Mouse (Mus musculus) MEL (cell line): ENCODE data around the gene Dapk2. TPM values are rescaled to one million over a fixed set of nuclear protein-coding genes. Genes with fewer than 3 reads are reported as not detected.

Source experiments
- DNase-seq: peaks from one replicate; pipeline ENCODE4 v3.0.0; 2011; ENCODE audit warnings: low read depth, low spot score
- H3K27ac ChIP-seq: 2 replicates; pipeline ENCODE4 v1.5.1; 2012; ENCODE audit warnings: low read depth, mild to moderate bottlenecking, control low read depth, low read length, moderate library complexity; ENCODE audit not compliant: control insufficient read depth
- H3K27me3 ChIP-seq, 2 experiments: fragments of 150-350 bp in 1 of 2; sonication (generic) in 1 of 2; 2 replicates each; pipeline ENCODE4 v1.6.1; 2012; ENCODE audit warnings: low read length in 2 of 2, mild to moderate bottlenecking in 2 of 2, improper control_type of control experiment in 1 of 2, moderate library complexity in 1 of 2; ENCODE audit not compliant: insufficient read depth in 2 of 2, control insufficient read depth in 1 of 2
- H3K36me3 ChIP-seq, 2 experiments: 2 replicates each; pipeline ENCODE4 v1.6.1; 2012 to 2014; ENCODE audit warnings: low read length in 2 of 2, improper control_type of control experiment in 1 of 2, inconsistent platforms in 1 of 2, mild to moderate bottlenecking in 1 of 2; ENCODE audit not compliant: insufficient read depth in 2 of 2, control insufficient read depth in 1 of 2
- H3K4me1 ChIP-seq, 2 experiments: fragments of 150-350 bp in 1 of 2; sonication (generic) in 1 of 2; 2 replicates each; pipeline ENCODE4 v1.6.1; 2012; ENCODE audit warnings: low read length in 2 of 2, improper control_type of control experiment in 1 of 2, mild to moderate bottlenecking in 1 of 2; ENCODE audit not compliant: insufficient read depth in 2 of 2, control insufficient read depth in 1 of 2
- H3K4me3 ChIP-seq, 2 experiments: fragments of 150-350 bp in 1 of 2; sonication (generic) in 1 of 2; 2 replicates each; pipeline ENCODE4 v1.5.1; 2012; ENCODE audit warnings: low read depth in 2 of 2, low read length in 2 of 2, mild to moderate bottlenecking in 2 of 2, moderate library complexity in 2 of 2, control low read depth in 1 of 2, improper control_type of control experiment in 1 of 2; ENCODE audit not compliant: control insufficient read depth in 1 of 2, insufficient read depth in 1 of 2
- H3K79me2 ChIP-seq: 2 replicates; pipeline ENCODE4 v1.6.1; 2012; ENCODE audit warnings: mild to moderate bottlenecking, low read length, moderate library complexity; ENCODE audit not compliant: control insufficient read depth, poor library complexity, insufficient read depth
- H3K9ac ChIP-seq: 2 replicates; pipeline ENCODE4 v1.6.1; 2012; ENCODE audit warnings: low read depth, mild to moderate bottlenecking, control low read depth, low read length, moderate library complexity; ENCODE audit not compliant: control insufficient read depth, poor library complexity, severe bottlenecking
- H3K9me3 ChIP-seq: fragments of 150-350 bp; sonication (generic); replicated peaks from 2 replicates; pipeline ENCODE4 v1.6.1; 2012; ENCODE audit warnings: mild to moderate bottlenecking, low read length, improper control_type of control experiment, moderate library complexity; ENCODE audit not compliant: insufficient read depth
- E2F4 ChIP-seq: IDR thresholded peaks from 2 replicates; pipeline ENCODE4 v1.6.1; 2011; ENCODE audit warnings: low read depth, low read length, improper control_type of control experiment, borderline replicate concordance
- EP300 ChIP-seq, 2 experiments: IDR thresholded peaks; 2 replicates each; pipeline ENCODE4 v1.6.1; 2011; ENCODE audit warnings: improper control_type of control experiment in 2 of 2, low read length in 2 of 2, low read depth in 1 of 2, mild to moderate bottlenecking in 1 of 2
- GABPA ChIP-seq: IDR thresholded peaks from 2 replicates; pipeline ENCODE4 v1.6.1; 2012; ENCODE audit warnings: low read depth, mild to moderate bottlenecking, inconsistent platforms, low read length, improper control_type of control experiment, moderate library complexity
- GATA1 ChIP-seq: IDR thresholded peaks from 2 replicates; pipeline ENCODE4 v1.6.1; 2011; ENCODE audit warnings: low read depth, low read length, improper control_type of control experiment
- JUND ChIP-seq: IDR thresholded peaks from 2 replicates; pipeline ENCODE4 v1.6.1; 2011; ENCODE audit warnings: low read depth, mild to moderate bottlenecking, improper control_type of control experiment, low read length
- KAT2A ChIP-seq: conservative IDR thresholded peaks from 2 replicates; pipeline ENCODE4 v1.6.1; 2012; ENCODE audit warnings: low read depth, low read length, improper control_type of control experiment, inconsistent platforms
- MAFK ChIP-seq: IDR thresholded peaks from 2 replicates; pipeline ENCODE4 v1.6.1; 2011; ENCODE audit warnings: low read depth, mild to moderate bottlenecking, low read length, improper control_type of control experiment, borderline replicate concordance
- MAZ ChIP-seq: IDR thresholded peaks from 2 replicates; pipeline ENCODE4 v1.6.1; 2012; ENCODE audit warnings: low read depth, mild to moderate bottlenecking, inconsistent platforms, low read length, improper control_type of control experiment
- MXI1 ChIP-seq: IDR thresholded peaks from 2 replicates; pipeline ENCODE4 v1.6.1; 2011; ENCODE audit warnings: mild to moderate bottlenecking, low read depth, low read length, improper control_type of control experiment
- MYC ChIP-seq: IDR thresholded peaks from 2 replicates; pipeline ENCODE4 v1.6.1; 2011; ENCODE audit warnings: low read depth, mild to moderate bottlenecking, low read length, improper control_type of control experiment, moderate library complexity
- NELFE ChIP-seq: IDR thresholded peaks from 2 replicates; pipeline ENCODE4 v1.6.1; 2011; ENCODE audit warnings: low read depth, low read length, improper control_type of control experiment
- POLR2A ChIP-seq, 2 experiments: IDR thresholded peaks; 2 replicates each; pipeline ENCODE4 v1.6.1; 2011 to 2012; ENCODE audit warnings: low read length in 2 of 2, mild to moderate bottlenecking in 2 of 2, control low read depth in 1 of 2, improper control_type of control experiment in 1 of 2, low read depth in 1 of 2, moderate library complexity in 1 of 2; ENCODE audit not compliant: control insufficient read depth in 1 of 2, insufficient read depth in 1 of 2, poor library complexity in 1 of 2
- POLR2AphosphoS5 ChIP-seq: IDR thresholded peaks from 2 replicates; pipeline ENCODE4 v1.6.1; 2012; ENCODE audit warnings: low read depth, borderline replicate concordance, mild to moderate bottlenecking, inconsistent platforms, low read length, moderate library complexity, mixed read lengths
- RAD21 ChIP-seq: IDR thresholded peaks from 2 replicates; pipeline ENCODE4 v1.6.1; 2011; ENCODE audit warnings: mild to moderate bottlenecking, low read depth, low read length, improper control_type of control experiment
- SMC3 ChIP-seq: IDR thresholded peaks from 2 replicates; pipeline ENCODE4 v1.6.1; 2011; ENCODE audit warnings: low read depth, low read length, improper control_type of control experiment
- TAL1 ChIP-seq: IDR thresholded peaks from 2 replicates; pipeline ENCODE4 v1.6.1; 2012; ENCODE audit warnings: mild to moderate bottlenecking, inconsistent platforms, low read length, moderate library complexity, mixed read lengths
- TCF12 ChIP-seq: IDR thresholded peaks from 2 replicates; pipeline ENCODE4 v1.6.1; 2014; ENCODE audit warnings: low read depth, mild to moderate bottlenecking, inconsistent platforms, low read length, improper control_type of control experiment, moderate library complexity
- ZKSCAN1 ChIP-seq: IDR thresholded peaks from 2 replicates; pipeline ENCODE4 v1.6.1; 2012; ENCODE audit warnings: low read depth, mild to moderate bottlenecking, inconsistent platforms, low read length, improper control_type of control experiment, moderate library complexity
- ZMIZ1 ChIP-seq: IDR thresholded peaks from 2 replicates; pipeline ENCODE4 v1.6.1; 2012; ENCODE audit warnings: low read depth, mild to moderate bottlenecking, inconsistent platforms, low read length, improper control_type of control experiment, moderate library complexity
- ZNF384 ChIP-seq: IDR thresholded peaks from 2 replicates; pipeline ENCODE4 v1.6.1; 2012; ENCODE audit warnings: low read depth, mild to moderate bottlenecking, inconsistent platforms, low read length, improper control_type of control experiment
- polyA plus RNA-seq, 2 experiments: library from polyadenylated mRNA; stranded (reverse) in 1 of 2; unstranded in 1 of 2; fragments of >175 nt in 1 of 2; fragments of >200 nt in 1 of 2; gene quantifications; 2 replicates each; pipeline versions ENCODE4 v1.2.1 to v1.2.4; 2012; ENCODE audit warnings: low replicate concordance in 2 of 2, low read depth in 1 of 2; ENCODE audit not compliant: insufficient read length in 2 of 2, insufficient read depth in 1 of 2, missing spikeins in 1 of 2
- total RNA-seq: library from RNA; depleted of rRNA; stranded (reverse); fragments of 300-350 nt; gene quantifications from 2 replicates; pipeline ENCODE4 v1.2.3, GENCODE M21; 2012

The Dapk2 gene
- total and polyA plus RNA-seq, 3 experiments = 5.8 to 8.3 TPM; not detected in 1

GRCm38 (mm10) chr9:66199657-66200410, 41.8 kb downstream of the Dapk2 start:
- peaks cover 12 to 27% of the 10 kb centered on the region in 2 experiments for H3K4me1 ChIP-seq

DNA sequence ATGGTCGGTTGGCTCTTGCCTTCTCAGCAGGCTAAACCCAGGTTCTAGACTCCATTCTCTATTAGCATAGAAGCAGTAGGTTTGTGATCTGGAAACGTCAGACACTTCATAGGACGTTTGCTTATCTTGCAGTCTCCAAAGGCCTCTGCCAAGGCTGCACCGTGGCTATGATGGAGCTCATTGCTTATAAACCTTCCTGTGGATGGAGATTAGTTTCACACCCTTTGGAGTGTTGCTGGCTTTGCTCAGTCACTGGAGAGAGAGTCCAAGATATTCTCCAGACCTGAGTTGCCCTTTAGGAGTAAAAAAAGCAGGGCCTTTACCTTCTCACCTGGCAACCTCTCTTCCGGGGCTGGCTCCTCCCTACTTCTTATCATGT, 42.4 kb downstream of the Dapk2 start:
- Histone ChIP-seq H3K27ac (no peak overlapping the region), H3K4me1 (peaks cover 8 to 22% of the 10 kb centered on the region in 2 experiments)

More at GRCm38 (mm10) chr9:66199657-66200410, 41.8 kb downstream of the Dapk2 start:
- Histone ChIP-seq H3K27me3 (no peaks in the 10 kb centered on the region), H3K4me3 (no peak overlapping the region), H3K9ac (no peak overlapping the region), H3K36me3 (peaks cover 0 to 18% of the 10 kb centered on the region in 2 experiments; a peak in 2 of 4 replicates), H3K27ac (no peak overlapping the region), H3K9me3 (no peaks in the 10 kb centered on the region), H3K79me2 (no peaks in the 10 kb centered on the region)
- DNase-seq = no peak
- TF ChIP-seq TCF12 (no peak), NELFE (no peak), MAFK (peak; percentile 64; the same call in 1 of the 2 replicates)

GRCm38 (mm10) chr9:66201665-66202064, 43.6 kb downstream of the Dapk2 start:
- no peak overlapping the region for H3K9ac ChIP-seq

More for the DNA sequence above, 42.4 kb downstream of the Dapk2 start:
- Histone ChIP-seq H3K4me3 (no peak overlapping the region), H3K27me3 (no peaks in the 10 kb centered on the region), H3K36me3 (peaks cover 0 to 13% of the 10 kb centered on the region in 2 experiments; a peak in 2 of 4 replicates), H3K9ac (no peak overlapping the region), H3K9me3 (no peaks in the 10 kb centered on the region), H3K79me2 (no peaks in the 10 kb centered on the region)
- TF ChIP-seq GABPA = no peak
- TF ChIP-seq EP300 (IDR thresholded peaks at IDR 0.05; ENCODE audit: low read depth in 1 of 2, low read length in 2 of 2) = peak; percentile 43 to 46; a peak in 3 of 4 replicates
- peak; percentile 37; the same call in 1 of the 2 replicates for TF ChIP-seq GATA1
- TF ChIP-seq TAL1 = peak; percentile 16; the same call in 1 of the 2 replicates
- TF ChIP-seq KAT2A = no peak
- DNase-seq = peak; percentile 57

More at GRCm38 (mm10) chr9:66201665-66202064, 43.6 kb downstream of the Dapk2 start:
- Histone ChIP-seq H3K4me3 (no peak overlapping the region), H3K27me3 (no peaks in the 10 kb centered on the region), H3K36me3 (peaks cover 0 to 8% of the 10 kb centered on the region in 2 experiments; a peak in 1 of 4 replicates), H3K27ac (no peak overlapping the region), H3K4me1 (peaks cover 8 to 19% of the 10 kb centered on the region in 2 experiments), H3K79me2 (no peaks in the 10 kb centered on the region), H3K9me3 (no peaks in the 10 kb centered on the region)
- DNase-seq = no peak
- TF ChIP-seq ZNF384 (no peak), MYC (no peak), MAZ (no peak), POLR2AphosphoS5 (no peak), RAD21 (no peak), E2F4 (no peak), ZKSCAN1 (no peak), GABPA (no peak), JUND (no peak), SMC3 (no peak), MXI1 (no peak), ZMIZ1 (no peak), TCF12 (no peak), POLR2A (IDR thresholded peaks at IDR 0.05; ENCODE audit: control insufficient read depth in 1 of 2, insufficient read depth in 1 of 2, low read depth in 1 of 2, low read length in 2 of 2, poor library complexity in 1 of 2) (no peak)
